Mouse (Mus musculus): Measurements from ENCODE around the gene Brpf3.

The Brpf3 gene

DNA sequence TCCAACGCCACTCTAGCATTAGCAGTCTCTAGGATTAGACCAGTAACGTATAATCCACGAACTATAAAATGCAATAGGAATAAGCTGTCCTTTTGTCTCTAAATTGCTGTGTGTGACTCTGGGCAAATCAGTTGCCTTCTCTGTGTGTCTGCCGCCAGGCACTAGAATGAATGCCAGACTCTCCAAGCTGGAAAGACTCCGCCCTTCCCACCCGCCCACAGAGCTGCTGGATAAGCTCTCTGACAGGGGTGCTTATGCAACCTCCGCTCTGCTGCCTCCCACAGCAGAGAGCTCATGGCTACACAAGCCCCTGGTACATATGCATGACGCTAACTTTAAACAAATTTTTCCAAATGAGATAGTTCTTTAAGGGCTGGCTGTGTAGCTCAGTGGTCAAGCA lies 74.4 kb downstream of the Brpf3 start:
- peak; percentile 60 to 69 for DNase-seq

DNA sequence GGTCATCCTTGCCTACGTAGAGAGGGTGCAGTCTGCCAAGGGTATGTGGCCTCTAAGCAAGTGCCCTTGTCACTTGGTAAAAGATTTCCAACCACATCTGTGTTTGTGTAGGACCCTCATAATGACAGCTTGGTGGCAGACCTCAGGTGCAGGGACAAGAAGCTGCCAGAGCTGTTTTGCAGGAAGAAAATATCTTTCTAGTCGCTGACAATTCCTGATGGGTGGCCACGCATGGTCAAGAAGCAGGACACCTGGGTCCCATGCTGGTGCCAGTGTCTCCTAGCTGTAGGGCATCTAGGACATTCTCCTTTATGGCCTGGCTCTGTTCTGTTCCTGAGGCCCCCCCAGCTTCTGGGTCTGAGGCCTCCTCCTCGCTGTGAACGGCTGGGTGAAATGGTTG lies 75.4 kb downstream of the Brpf3 start:
- no peak for DNase-seq

DNA sequence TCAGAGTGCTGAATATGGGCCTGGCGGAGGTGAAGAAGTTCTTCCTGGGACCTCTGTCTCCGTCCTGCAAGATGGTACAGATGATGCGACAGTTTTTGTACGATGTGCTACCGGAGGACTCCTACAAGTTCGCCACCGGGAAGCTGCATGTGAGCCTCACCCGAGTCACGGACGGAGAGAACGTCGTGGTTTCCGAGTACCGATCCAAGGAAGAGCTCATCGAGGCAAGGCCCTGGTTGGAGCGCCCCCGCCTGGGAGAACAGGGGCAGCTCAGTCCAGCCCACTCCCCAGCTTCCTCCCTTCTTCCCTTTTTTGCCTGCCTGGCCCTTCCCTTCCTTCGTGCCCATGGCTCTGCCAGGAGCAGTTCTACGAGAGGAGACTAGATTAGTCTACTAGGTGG lies 75.9 kb downstream of the Brpf3 start:
- DNase-seq = peak; percentile 68 to 73

DNA sequence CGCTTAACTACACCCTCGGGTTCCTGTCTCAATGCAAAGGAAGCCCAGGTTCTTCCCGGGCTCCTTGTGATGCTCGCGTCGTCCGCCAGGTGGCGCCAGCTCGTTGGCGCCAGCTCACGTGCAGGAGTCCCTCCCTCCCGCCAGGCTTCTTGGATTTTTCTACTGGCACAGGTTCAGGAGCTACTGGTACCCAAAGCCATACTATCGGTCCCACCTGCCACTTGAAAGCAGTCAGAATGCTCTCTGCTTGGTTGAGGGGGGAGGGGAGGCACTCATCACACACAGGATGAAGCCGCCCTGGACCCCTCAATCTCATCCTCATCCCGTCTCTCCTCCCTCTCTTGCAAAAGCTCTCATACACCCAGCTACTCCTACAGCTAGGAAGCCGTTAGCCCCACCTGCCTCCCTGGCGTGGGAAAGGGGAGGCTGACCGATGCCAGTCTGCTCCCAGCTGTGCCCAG lies 79.1 kb downstream of the Brpf3 start:
- peak; percentile 93 to 97 for DNase-seq

DNA sequence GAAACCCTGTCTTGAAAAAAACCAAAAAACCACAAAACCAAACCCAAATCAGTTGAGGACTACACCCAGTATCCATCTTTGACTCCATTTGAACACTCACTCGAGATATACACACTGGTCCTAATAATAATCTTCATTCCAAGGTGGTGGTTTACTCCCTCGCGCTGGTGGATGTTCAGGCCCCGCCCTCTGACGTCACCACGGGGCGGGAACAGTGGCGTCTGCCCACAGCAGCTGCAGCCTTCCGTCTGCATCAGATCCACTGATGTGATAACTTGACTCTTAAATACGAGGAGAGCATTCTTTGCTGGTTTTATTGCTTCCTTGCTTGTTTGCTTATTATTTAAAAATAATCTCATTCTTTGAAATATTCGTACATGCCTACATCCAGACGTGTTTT lies 81.4 kb downstream of the Brpf3 start:
- peak; percentile 81 to 85 for DNase-seq

DNA sequence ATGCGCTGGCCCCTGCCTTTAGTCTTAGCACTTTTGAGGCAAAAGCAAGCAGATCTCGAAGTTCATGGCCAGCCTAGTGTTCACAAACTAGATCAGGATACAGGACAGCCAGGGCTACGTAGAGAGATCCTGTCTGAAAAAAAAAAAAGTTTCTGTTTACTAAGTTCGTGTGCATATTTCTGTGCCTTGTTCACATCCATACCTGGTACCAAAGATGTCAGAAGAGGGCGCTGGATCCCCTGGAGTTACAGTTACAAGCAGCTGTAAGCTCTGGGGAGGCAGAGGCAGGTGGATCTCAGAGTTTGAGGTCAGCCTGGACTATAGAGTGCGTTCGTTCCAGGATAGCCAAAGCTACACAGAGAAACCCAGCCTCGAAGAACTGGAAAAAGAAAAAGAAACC lies 81.9 kb downstream of the Brpf3 start:
- peak in 1 of 2 experiments; percentile 28 for DNase-seq

DNA sequence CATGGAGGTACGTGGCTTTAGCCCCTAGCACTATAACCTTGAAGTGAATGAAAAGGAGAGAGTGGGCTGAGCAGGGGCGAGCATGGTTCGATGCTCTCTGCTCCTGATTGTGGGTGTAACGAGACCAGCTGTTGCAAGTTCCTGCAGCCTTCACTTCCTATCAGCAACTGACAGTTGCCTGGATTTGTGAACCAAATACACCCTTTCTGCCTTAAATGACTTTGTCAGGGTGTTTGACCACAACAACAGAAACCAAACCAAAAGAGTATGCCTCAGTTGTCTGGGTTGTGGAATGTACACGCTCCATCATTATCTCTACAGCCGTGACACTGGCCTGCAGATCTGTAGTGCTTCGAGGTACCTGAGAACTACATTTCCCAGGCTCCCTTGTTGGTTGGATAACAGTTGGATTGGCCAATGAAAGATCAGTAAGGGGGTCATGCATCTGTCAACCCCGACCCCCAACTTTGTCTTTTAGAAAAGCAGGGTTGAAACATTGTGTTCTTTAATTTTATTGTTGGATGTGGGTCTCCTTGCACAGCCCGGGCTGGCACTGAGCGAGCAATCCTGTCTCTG lies 83.1 kb downstream of the Brpf3 start:
- peak in 1 of 2 experiments; percentile 34 for DNase-seq

DNA sequence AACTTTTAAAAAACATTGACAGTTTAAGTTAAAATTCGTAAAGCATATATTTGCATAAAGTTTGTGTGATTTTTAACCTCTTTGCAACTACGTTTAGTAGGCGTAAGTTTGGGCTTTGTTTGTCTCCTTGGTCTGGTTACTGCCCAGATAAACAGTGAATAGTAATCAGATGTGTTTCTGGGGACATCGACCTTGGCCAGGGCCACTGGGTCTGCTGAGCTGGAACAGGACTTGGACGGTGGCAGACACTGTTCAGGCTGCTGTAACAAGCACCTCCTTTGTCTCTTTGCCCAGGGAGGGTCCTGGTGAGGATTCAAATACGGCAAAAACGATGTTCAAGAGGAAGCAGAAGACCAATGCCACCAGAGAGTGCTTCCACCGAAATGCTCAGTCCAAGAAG lies 84.3 kb downstream of the Brpf3 start:
- DNase-seq = no peak

DNA sequence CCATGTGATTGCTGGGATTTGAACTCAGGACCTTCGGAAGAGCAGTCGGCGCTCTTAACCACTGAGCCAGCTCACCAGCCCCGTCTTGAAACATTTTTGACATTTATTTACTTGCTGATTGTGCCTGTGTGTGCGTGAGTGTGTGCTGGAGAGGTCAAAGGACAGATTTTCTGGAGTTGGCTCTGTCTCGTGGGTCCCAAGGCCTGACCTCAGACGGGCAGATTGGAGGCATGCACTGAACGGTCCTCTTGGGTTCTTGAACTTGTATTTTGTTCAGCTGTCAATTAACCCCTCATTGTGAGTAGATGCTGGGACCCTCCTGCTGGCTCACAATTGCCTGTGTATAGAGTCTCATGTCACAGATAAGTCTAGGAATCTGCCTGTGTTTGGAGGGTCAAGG lies 85.4 kb downstream of the Brpf3 start:
- no peak for DNase-seq

Measured in cerebellum, postnatal 10 days (tissue).